Mouse (Mus musculus) kidney, embryonic 15.5 days (tissue): Measurements from ENCODE around the gene Npl. TPM values are rescaled to one million over a fixed set of nuclear protein-coding genes. Genes with fewer than 3 reads are reported as not detected.
"Not testable (repeated sequence)": the region's sequence is repeated elsewhere in the genome, so short reads cannot be mapped to it uniquely, and the experiment has no call there.

Experiments
- ATAC-seq: fragments of 200-750 bp; cut with Nextera tagmentation; replicated peaks from 2 replicates; pipeline ENCODE4 v1.8.0; 2017; ENCODE audit warnings: moderate TSS enrichment; ENCODE audit not compliant: low FRiP score
- H3K27ac ChIP-seq: fragments of 300-500 bp; sonication (generic); 2 replicates; pipeline ENCODE4 v1.5.1; 2015; ENCODE audit warnings: mild to moderate bottlenecking, inconsistent platforms
- H3K27me3 ChIP-seq: fragments of 300-500 bp; sonication (generic); 2 replicates; pipeline ENCODE4 v1.6.1; 2015; ENCODE audit warnings: inconsistent platforms
- H3K36me3 ChIP-seq: fragments of 300-500 bp; sonication (generic); 2 replicates; pipeline ENCODE4 v1.6.1; 2015; ENCODE audit warnings: inconsistent platforms
- H3K4me1 ChIP-seq: fragments of 300-500 bp; sonication (generic); 2 replicates; pipeline ENCODE4 v1.6.1; 2015; ENCODE audit warnings: inconsistent platforms
- H3K4me2 ChIP-seq: fragments of 300-500 bp; sonication (generic); 2 replicates; pipeline ENCODE4 v1.6.1; 2015; ENCODE audit warnings: moderate library complexity, mild to moderate bottlenecking, inconsistent platforms
- H3K4me3 ChIP-seq: fragments of 300-500 bp; sonication (generic); replicated peaks from 2 replicates; pipeline ENCODE4 v1.5.1; 2015; ENCODE audit warnings: mild to moderate bottlenecking, inconsistent platforms
- H3K9ac ChIP-seq: fragments of 300-500 bp; sonication (generic); 2 replicates; pipeline ENCODE4 v1.6.1; 2015; ENCODE audit warnings: mild to moderate bottlenecking, inconsistent platforms
- H3K9me3 ChIP-seq: fragments of 300-500 bp; sonication (generic); replicated peaks from 2 replicates; pipeline ENCODE4 v1.6.1; 2016; ENCODE audit warnings: inconsistent platforms
- WGBS: fragments of 180-500 bp; shearing (Covaris S2); methylation state at CpG from one replicate; pipeline ENCODE4 v1.1.7; 2015; ENCODE audit warnings: mixed read lengths; 5-methylcytosine and 5-hydroxymethylcytosine counted together
- polyA plus RNA-seq: library from polyadenylated mRNA; unstranded; fragments of >200 nt; fragmentation: Nextera tagmentation; extraction: Ambion mirVana; gene quantifications from 2 replicates; pipeline ENCODE4 v1.2.1, GENCODE M21; 2015

Npl gene
- polyA plus RNA-seq, 1 experiment from 2014 or later = 23.3 TPM

DNA sequence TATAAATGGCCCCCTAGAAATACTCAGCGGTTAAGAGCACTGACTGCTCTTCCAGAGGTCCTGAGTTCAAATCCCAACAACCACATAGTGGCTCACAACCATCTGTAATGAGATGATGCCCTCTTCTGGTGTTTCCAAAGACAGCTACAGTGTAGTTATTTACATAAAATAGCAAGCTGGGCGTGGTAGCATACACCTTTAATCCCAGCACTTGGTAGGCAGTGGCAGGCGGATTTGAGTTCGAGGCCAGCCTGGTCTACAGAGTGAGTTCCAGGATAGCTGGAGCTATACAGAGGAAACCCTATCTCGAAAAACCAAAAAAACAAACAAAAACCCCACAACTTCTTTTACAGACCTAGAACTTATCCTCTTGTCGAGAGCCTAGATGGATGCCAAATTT is 63.7 kb downstream of the Npl start:
- WGBS = 6% methylated on average over 6 of the region's 6 CpGs
- not testable (repeated sequence) for H3K9me3 ChIP-seq, H3K27me3 ChIP-seq, H3K27ac ChIP-seq, ATAC-seq
- peaks cover 33% of the 10 kb centered on the region for H3K4me1 ChIP-seq
- peak overlapping the region; percentile 98 for H3K4me3 ChIP-seq
- peak overlapping the region; percentile 99 for H3K9ac ChIP-seq
- H3K4me2 ChIP-seq = peak overlapping the region; percentile 70
- peaks cover 20% of the 10 kb centered on the region for H3K36me3 ChIP-seq

DNA sequence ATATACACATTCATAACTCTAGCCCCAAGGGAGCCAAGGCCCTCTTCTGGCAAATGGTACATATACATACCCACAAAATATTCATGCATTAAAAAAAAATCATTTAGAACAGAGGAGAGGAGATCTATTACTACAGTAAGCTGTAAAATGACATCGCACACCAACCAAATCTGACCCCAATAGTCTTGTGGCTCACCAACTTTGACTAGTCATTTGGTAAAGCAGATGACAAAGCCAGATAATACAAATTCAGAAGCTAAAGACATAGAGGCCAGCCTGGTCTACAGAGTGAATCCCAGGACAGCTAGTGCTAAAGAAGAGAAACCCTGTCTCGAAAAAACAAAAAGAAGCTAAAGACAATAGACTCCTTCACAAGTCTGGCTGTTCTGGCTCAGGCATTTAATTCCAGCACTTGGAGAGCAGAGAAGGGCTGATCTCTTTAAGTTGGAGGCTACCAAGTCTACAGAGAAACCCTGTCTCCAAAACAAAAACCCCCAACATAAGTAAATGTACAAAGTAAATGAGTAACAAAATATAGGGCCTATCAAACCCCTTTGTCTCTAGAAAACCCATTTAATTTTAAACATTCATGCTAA is 64.5 kb downstream of the Npl start:
- no peaks in the 10 kb centered on the region for H3K9me3 ChIP-seq
- H3K4me3 ChIP-seq = peak overlapping the region; percentile 98
- peak overlapping the region; percentile 99 for H3K9ac ChIP-seq
- H3K36me3 ChIP-seq = peaks cover 28% of the 10 kb centered on the region
- no peak overlapping the region for H3K27ac ChIP-seq
- 37% methylated on average over 2 of the region's 2 CpGs for WGBS
- H3K4me2 ChIP-seq = peak overlapping the region; percentile 70
- ATAC-seq = no peak
- H3K4me1 ChIP-seq = peaks cover 33% of the 10 kb centered on the region
- no peaks in the 10 kb centered on the region for H3K27me3 ChIP-seq

DNA sequence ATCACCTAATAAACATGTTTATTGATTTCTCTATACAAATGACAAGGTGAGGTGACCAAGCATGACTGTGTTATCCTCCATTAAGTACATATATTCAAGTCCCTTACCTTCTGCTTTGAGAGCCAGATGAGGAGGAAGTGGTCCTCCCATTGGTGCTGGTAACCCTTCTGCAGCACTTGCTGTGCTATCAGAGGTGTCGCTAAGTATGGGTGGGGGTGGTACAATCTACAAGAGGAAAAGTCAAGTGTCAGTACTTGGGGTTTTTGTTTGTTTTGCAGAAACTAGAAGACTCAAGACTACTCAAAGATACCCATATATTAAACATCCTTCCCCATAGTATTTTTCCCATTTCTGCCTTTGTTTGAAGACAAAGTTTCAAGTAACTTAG is 68.8 kb downstream of the Npl start:
- no peak for ATAC-seq
- Histone ChIP-seq H3K4me2 (no peak overlapping the region), H3K9me3 (no peaks in the 10 kb centered on the region), H3K4me1 (peaks cover 26% of the 10 kb centered on the region), H3K27me3 (no peaks in the 10 kb centered on the region), H3K36me3 (peaks cover 71% of the 10 kb centered on the region), H3K27ac (no peak overlapping the region), H3K9ac (no peak overlapping the region), H3K4me3 (no peak overlapping the region)
- 69% methylated on average over 1 of the region's 1 CpGs for WGBS

DNA sequence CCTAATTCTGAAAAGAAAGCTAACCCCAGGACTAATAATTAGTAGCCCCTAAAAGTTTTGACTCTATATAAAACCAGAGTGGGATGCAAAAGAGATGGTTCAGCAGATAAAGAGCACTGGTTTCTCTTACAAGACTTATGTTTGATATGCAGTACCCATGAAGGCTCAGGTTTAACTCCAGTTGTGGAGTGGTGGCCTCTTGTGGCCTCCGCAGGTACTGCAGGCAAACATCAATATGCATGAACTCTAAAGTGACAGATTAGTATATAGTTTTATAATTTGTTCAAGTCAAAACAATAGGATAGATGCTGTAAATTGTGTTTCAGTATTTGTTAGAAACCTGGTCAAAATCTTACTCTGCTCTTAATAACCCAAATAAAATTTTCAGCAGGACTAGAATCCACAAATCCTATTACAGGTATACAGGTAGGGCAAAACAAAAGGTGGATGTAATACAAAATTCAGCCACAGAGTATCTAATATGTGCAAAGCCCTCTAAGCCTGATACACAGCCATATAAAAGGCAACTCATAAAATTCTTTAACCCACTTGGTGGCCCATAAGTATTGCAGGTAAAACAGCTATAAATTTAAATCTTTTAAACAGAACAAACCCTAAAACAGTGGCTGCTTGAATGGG is 69.3 kb downstream of the Npl start:
- no peak overlapping the region for H3K9ac ChIP-seq
- WGBS = 51% methylated on average over 1 of the region's 1 CpGs
- H3K27ac ChIP-seq = no peak overlapping the region
- H3K36me3 ChIP-seq = peaks cover 74% of the 10 kb centered on the region
- no peaks in the 10 kb centered on the region for H3K9me3 ChIP-seq
- H3K4me3 ChIP-seq = no peak overlapping the region
- H3K4me1 ChIP-seq = peaks cover 23% of the 10 kb centered on the region
- no peak for ATAC-seq
- no peak overlapping the region for H3K4me2 ChIP-seq
- no peaks in the 10 kb centered on the region for H3K27me3 ChIP-seq

DNA sequence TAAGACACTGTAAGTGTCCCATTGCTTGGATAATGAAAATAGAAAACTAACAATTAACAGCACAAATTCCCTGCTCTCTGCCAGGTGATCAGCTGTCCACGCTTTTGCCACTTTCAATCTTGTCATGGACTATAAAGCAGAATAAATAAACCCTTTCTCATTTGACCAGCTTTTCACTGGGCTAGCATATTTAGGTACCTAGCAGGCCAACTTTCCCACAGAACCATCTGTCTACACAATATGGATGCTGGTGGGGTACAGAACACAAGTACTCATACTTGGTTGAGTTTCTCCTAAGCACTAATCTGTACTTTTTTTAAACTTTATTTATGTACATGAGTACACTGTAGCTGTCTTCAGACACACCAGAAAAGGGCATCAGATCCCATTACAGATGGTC is 70.5 kb downstream of the Npl start:
- Histone ChIP-seq H3K4me3 (no peak overlapping the region), H3K4me2 (no peak overlapping the region), H3K36me3 (peaks cover 84% of the 10 kb centered on the region), H3K9ac (no peak overlapping the region), H3K4me1 (peaks cover 11% of the 10 kb centered on the region), H3K9me3 (no peaks in the 10 kb centered on the region), H3K27ac (no peak overlapping the region), H3K27me3 (no peaks in the 10 kb centered on the region)
- WGBS = 58% methylated on average over 1 of the region's 1 CpGs
- no peak for ATAC-seq

DNA sequence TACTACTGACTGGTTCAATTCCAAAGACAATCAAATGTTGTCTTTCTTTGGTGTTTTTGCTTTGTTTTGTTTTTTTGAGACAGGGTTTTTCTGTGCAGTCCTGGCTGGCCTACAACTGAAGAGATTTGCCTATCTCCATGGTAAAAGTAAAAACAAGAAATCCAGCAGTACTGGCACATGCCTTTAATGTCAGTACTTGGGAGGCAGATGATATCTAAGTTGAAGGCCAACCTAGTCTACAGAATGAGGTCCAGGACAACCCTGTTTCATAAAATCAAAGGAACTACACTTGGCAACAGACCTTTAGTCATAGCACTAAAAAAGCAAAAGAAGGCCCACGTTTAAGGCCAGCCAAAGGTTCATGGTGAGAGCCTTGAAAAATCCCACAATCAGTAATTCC is 88.0 kb downstream of the Npl start:
- Histone ChIP-seq H3K27ac (no peak overlapping the region), H3K4me2 (no peak overlapping the region), H3K9me3 (no peaks in the 10 kb centered on the region), H3K4me1 (no peaks in the 10 kb centered on the region), H3K36me3 (peaks cover 85% of the 10 kb centered on the region), H3K9ac (no peak overlapping the region), H3K27me3 (no peaks in the 10 kb centered on the region), H3K4me3 (no peak overlapping the region)
- WGBS = 89% methylated on average over 1 of the region's 1 CpGs
- ATAC-seq = no peak

DNA sequence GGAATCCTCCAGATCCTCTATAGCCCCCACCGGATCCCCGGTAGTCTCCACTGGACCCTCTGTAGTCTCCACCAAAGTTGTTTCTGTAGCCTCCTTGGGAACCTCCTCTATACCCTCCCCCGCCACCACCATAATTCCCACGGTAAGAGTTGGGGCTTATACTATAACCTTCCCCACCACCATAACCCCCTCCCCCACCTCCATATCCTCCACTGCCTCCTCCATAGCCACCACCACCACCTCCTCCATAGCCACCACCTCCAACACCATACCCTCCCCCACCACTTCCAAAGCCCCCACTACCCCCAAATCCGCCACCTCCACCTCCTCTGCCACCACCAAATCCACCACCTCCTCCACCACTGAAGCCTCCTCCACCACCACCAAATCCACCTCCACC is 93.7 kb downstream of the Npl start:
- H3K27ac ChIP-seq = no peak overlapping the region
- no peak overlapping the region for H3K4me2 ChIP-seq
- no peaks in the 10 kb centered on the region for H3K9me3 ChIP-seq
- no peaks in the 10 kb centered on the region for H3K27me3 ChIP-seq
- 0 out of 2 replicates have a peak, but pooled peaks have one; percentile 16 for ATAC-seq
- WGBS = 90% methylated on average over 5 of the region's 5 CpGs
- no peaks in the 10 kb centered on the region for H3K4me1 ChIP-seq
- H3K9ac ChIP-seq = no peak overlapping the region
- H3K4me3 ChIP-seq = no peak overlapping the region
- H3K36me3 ChIP-seq = peaks cover 86% of the 10 kb centered on the region

DNA sequence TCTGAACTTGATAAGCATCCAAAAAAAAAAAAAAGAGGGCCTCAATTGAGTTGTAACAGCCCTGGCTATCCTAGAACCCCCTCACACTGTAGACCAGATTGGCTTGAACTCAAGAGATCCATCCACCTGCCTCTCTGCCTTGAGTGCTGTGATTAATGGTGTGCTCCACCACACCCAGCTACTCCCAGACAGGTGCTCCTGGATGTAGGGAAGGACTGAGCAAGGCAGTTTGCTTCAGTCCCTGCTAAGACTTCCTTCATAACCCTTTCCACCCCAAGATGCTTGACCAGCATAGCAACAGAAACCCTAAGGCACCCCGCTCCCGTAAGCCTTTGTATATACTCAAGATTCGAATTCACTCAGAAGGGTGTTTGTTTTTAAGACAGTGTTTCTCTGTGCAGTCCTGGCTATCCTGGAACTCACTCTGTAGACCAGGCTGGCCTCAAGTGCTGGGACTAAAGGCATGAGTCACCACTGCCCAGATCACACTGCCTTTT is 96.7 kb downstream of the Npl start:
- no peak overlapping the region for H3K9ac ChIP-seq
- no peaks in the 10 kb centered on the region for H3K9me3 ChIP-seq
- no peak overlapping the region for H3K4me2 ChIP-seq
- H3K4me3 ChIP-seq = no peak overlapping the region
- no peaks in the 10 kb centered on the region for H3K4me1 ChIP-seq
- WGBS = 84% methylated on average over 3 of the region's 3 CpGs
- H3K27ac ChIP-seq = no peak overlapping the region
- no peaks in the 10 kb centered on the region for H3K27me3 ChIP-seq
- H3K36me3 ChIP-seq = peaks cover 75% of the 10 kb centered on the region
- no peak for ATAC-seq

Other genes starting within 250 kb of the Npl start
- 93.5 and 101 TPM in 2 replicates for gene Lamc1, start 217.3 kb downstream of the Npl start, polyA plus RNA-seq
- 0.12 and 0.13 TPM in 2 replicates for gene Shcbp1l, start 124.9 kb downstream of the Npl start, polyA plus RNA-seq
- 37.3 and 39.6 TPM in 2 replicates for gene Dhx9, start 62.4 kb downstream of the Npl start, polyA plus RNA-seq
- gene Rgs8, start 103.0 kb upstream of the Npl start, polyA plus RNA-seq = 0.10 and 0.14 TPM in 2 replicates
- gene Rgs16, start 190.3 kb upstream of the Npl start, polyA plus RNA-seq = 4.7 and 4.9 TPM in 2 replicates
- 10.4 and 11.6 TPM in 2 replicates for gene Rnasel, start 199.4 kb upstream of the Npl start, polyA plus RNA-seq